Mouse (Mus musculus) left cerebral cortex, postnatal 14 days (tissue): ENCODE results near the gene Slc9a9. TPM values are rescaled to one million over a fixed set of nuclear protein-coding genes. Genes with fewer than 3 reads are reported as not detected.

ENCODE experiments used
- DNase-seq, 2 experiments: peaks; one replicate each; pipeline ENCODE4 v3.0.0; 2021 to 2022; ENCODE audit warnings: low spot score in 2 of 2, mixed read lengths in 1 of 2
- intact Hi-C: fragments of 180-260 bp; cut with DNase I; formaldehyde crosslinking; loops from one replicate; pipeline ENCODE4 v1.15.1; 2025
- total RNA-seq, 2 experiments: library from RNA; stranded (reverse); gene quantifications; 2 replicates each; pipeline ENCODE4 v1.2.3; 2021

Slc9a9 gene
- total RNA-seq, 2 experiments from 2014 or later, result 14.8 to 16.1 TPM

DNA sequence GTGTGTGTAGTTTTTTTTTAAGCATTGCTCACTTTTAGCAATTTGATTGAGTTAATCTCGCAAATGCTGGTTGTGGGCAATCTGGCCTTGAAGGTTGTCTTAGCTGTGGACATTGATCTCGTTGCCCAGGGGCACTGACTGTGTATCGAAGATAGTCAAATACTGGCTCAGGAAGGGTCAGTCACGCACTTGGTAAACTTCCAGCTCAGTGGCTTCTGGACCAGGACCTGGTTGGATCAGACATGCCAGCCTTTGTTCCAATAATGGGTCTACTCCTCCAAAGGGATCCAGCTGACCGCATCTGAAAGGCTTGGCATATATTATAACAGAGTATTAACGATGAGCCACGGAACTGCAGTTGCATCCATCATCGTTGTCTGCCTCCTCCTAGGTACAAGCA lies 489.2 kb downstream of the Slc9a9 start:
- DNase-seq, result no peak
- intact Hi-C loops, result no loop called here

DNA sequence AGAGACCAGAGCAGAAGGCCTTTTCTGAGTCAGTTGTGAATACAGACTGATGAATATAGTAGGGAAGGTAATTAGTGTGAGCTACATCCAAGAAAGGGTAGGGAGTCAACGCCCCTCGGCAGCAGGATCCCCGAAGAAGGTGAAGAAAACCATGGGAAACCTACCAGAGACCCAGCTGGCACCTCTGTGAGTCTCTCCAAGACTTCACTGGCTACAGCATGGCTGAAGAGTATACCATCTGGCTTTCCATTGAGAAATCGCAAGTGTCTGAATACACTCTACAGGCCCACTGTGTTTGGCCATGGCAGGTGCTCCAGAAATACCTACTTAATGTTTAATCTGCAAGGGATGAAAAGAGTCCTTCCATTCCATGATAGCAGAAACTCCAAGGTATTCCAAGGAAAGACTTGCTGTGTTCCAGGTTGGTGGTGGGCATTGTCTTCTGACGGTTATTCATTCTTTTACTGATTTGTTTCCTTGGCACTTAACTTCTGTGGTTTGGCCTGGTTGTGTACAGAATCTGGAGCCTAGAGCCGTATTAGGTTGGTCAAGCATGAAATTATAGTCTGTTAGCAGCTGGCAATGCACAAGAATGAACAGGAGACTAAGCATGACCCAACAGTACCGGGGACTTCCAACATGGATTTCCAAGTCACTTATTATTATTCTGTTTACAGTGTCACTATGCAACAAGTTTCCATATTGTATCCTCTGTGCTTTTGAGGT lies 491.0 kb downstream of the Slc9a9 start:
- DNase-seq, result no peak
- intact Hi-C loops, result no loop called here

DNA sequence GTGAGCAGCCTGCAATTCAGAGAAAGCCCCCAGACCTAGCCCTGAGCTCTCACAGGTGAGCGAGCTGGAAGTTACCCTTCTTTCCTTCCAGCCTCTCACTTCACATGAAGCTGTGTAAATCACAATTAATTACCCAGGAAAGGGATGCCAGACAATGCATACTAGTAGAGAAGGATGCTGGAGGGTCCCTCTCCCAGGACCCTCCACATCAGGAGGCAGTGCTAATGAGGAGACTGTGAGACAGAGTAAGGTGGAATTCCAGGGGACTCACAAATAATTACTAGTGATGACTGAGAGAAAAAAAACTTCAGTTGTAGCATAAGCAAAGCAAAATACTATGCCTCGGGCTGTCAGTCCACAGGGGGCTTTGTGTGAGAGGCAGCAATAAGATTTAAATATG lies 492.0 kb downstream of the Slc9a9 start:
- intact Hi-C loops, result no loop called here
- no peak for DNase-seq

DNA sequence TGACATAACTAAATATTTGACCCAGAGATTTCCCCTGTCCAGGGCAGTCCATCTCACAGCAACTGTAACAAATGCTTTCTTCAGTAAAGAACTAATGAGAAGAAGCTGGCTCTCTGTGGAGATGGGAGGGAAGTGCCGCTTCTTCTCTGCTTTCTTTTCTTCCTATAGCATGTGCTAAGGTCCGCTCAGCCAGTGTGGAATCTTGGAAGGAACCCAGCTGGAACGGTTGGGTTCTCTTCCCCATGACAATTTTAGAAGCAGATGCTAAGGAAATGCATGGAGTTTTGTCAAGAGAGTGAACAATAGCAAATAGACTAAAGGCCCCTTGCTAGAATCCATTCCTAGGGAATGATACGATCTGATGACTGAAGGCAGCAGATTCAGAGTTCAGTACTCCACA lies 496.5 kb downstream of the Slc9a9 start:
- intact Hi-C loops, result no loop called here
- peak; percentile 39 to 52 for DNase-seq

DNA sequence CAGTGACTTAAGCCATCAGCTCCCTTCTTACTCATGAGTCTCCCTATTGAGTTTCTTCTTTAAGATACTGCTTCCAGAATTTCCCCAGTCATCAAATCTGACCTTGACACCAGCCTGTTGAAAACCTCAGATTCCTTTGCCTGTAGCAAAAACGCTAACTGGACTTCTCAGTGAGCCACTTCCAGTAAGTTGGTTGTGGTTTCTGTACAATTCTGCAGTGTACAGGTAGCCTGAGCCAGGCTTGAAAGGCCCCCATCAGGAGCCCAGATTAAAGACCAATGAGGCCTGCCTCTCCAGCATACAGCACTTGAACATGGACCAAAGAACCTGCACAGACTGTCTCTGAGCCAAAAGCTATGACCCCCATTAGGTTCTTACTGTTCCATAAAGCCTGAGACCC lies 498.1 kb downstream of the Slc9a9 start:
- intact Hi-C loops, result no loop called here
- DNase-seq, result no peak

DNA sequence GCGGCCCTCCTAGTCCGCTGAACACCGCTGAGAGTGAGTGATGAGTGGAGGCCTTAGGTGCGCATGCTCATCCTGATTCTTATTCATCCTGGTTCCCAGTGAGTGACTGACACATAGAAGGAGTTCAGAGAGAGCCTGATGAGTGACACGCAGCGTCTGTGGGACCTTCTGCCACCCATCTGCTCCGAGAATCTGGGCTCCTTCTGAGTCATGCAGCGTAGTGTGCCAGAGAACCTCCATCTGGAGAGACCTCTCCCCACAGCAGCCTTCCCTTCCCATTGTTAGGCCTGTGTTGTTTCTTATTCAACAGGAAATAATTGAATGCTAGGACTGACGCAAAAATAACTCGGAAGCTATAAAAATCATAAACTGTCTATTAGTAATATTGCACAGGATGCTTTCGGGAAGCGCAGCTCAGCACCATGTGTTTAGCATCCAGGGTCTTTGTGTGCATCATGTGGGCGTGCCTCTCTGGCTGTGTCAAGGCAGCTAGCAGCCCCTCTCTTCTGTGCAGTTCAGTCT lies 498.8 kb downstream of the Slc9a9 start:
- DNase-seq, result peak; percentile 48 to 70
- intact Hi-C loops, result no loop called here

DNA sequence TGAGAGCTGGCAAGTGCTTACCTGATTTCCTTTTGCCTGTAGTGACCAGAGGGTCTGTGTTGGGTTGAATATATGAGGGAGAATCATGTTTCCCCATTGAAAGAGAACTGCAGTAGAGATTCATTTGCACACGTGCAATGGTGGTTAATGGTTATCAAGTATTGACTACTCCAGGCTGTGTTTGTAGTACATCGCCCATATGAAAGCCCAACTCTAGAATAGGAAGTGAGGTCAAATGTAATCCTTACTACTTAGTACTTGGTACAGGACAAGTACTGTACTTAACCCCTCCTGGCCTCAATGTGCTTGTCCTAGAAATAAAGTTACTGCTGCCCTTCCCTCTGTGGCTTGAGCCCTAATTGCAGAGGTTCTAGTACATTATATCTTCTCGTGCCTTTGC lies 508.5 kb downstream of the Slc9a9 start:
- DNase-seq, result no peak
- intact Hi-C loops, result no loop called here

DNA sequence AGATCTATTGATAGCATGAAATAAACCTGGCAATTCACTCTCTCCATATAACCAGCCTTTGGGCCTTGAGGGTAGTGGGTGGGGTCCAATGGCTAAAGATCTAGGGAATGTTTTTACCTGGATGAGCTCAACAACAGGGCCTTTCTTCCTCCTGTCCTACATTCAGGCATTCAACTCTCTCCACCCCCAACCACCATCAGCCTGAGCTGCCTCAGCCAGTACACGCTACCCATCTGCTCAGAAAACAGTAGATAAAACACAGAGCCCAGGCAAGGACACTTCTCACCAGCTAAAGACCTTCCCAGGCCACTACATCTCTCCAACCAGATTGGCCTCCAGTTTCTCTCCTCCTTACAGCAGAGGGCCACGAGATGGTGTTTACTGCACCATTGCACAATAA lies 510.3 kb downstream of the Slc9a9 start:
- intact Hi-C loops, result no loop called here
- DNase-seq, result no peak

DNA sequence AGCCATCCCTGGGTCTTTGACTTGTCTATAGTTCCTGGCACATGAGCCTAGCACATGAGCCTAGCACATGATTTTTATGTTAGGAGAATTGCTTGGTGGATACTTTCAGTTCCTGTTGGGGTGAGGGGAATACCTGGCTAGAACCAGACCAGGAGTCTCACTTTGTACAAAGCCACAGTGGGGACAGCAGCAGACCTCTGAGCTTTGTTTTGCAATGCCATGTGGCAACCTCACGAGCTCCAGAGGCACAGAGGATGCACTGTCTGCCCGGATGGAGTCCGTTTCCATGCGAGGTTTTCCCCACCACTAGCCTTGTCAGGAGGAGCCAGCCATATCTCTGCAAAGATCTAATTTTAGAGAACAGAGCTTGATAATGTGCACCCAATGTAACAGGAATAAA lies 510.9 kb downstream of the Slc9a9 start:
- intact Hi-C loops, result no loop called here
- no peak for DNase-seq

DNA sequence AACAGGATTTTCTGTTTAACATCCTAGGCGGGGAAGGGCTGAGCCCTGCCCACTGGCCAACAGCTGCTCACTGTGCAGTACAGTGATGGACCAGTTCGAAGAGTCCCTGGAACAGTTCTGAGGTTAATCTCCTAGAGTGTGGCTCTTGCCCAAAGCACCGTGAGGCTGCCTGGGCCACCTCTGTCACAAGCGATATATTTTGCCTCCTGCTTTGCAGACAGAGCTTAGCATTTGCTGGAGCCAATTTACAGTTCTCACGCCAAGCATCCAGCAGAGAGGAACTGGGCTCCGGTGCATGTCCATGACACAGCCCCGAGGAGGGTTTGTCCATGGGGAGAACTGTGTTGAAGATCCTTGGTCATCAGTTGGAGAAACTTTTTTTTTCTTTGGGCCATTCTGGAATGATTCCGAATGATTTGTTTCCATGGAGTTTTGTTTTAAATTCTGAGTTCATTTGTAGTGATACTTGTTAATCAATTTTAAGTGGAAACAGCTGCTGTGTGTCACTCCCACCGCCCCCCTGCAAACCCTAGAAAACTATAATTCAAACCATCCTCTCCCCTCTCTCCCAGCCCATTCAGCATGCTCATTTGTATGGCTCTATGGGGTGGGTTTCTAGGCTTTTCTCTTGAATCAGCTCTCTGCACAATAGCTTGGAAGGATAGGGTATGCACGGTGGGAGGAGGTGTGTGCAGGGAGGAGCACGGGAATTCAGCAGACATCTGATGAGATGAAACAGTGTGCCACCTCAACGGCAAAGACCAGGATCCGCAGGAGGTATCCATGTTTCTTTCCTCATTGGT lies 511.7 kb downstream of the Slc9a9 start:
- intact Hi-C loops, result no loop called here
- DNase-seq, result no peak

DNA sequence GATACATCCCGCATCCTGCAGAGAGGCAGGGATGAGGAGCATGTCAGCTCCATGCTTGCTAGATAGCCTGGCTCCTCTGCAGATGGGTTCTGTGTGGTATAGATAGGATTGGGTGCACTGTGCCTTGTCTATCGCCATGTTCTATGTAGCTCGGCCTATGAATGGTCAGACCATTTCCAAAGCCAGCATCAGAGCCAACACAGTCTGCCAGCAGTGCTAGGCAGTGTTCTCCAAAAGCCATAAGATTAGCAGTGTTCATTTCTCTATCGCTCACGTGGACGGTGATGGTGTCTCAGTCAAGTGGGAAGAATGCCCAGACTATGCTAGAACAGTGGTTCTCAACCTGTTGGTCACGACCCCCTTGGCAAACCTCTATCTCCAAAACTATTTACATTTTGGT lies 512.6 kb downstream of the Slc9a9 start:
- no peak for DNase-seq
- intact Hi-C loops, result no loop called here

DNA sequence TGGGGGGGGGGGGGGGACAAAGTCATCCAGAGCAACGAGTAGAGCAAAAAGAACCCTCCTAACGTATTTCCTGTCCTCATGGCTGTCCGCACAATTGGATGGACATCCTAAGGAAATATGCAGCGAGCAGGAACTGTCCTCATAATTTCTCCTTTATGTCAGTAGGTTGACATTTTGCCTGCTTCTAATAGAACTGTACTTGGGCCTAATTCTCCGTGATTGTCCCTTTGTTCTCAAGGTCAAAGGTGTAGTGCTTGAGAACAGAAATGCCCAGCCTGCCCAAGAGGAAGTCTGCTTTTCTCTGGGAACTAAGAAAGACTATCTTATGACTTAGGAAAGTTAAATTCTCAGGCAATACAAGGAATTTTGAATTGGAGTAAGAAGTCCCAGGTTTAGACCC lies 514.7 kb downstream of the Slc9a9 start:
- DNase-seq, result no peak
- intact Hi-C loops, result no loop called here

DNA sequence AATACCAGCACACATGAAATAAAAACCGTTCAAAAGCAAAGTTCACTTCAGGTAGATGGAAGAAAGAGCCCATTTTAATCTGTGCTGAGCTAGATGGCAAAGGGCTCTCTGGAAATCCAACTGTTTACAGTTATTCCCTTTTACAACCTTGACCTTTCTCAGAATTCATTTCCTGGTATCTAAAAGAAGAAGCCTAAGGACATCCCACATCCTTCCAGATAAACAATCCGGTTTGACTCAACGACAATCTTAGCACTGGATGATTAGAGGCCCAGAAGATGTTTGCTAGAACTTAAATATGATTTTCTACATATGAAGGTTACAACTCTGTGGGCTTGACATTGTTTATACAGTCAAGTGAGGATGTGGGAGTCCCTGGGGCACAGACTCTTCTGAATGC lies 516.1 kb downstream of the Slc9a9 start:
- intact Hi-C loops, result no loop called here
- no peak for DNase-seq

DNA sequence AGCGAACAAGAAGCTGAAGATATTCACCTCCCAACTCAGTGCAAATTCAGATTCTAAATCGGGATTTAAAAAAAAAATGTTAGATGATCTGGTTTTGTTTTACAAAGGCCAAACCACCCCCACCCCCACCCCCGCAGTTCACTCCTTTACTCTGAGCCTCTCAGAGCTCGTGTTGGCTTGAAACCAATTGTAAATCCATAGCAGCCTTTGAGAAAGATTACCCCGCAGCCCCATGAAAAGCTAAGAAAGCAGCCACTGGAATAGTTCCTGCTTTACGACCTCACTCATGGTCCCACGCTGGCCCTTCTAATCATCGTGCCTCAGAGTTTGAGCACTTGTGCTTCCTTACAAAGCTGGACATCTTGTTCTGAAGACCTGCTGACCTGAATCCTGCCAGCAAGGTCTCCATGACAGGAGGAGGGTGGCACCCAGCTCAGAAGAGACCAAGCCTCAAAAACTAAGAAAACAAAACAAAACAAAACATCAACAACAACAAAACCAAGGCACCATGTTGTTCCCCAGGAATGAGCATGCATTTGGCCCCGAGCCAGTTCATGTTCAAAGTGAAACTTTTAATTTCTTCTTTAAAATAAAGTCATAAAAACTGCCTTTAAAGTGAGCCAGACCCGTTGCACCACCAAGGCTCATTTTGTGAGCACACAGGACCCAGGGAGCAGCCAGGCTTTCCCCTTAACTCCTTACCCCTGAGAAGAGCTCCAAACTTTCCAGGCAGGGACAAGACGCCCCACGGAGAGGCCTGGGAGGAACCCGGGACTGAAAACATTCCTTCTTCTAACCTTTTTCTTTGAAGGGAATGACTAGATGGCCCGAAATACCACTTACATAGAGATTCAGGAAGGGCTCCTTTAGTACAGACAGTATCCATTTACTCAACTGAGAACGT lies 516.9 kb downstream of the Slc9a9 start:
- intact Hi-C loops, result no loop called here
- no peak for DNase-seq

DNA sequence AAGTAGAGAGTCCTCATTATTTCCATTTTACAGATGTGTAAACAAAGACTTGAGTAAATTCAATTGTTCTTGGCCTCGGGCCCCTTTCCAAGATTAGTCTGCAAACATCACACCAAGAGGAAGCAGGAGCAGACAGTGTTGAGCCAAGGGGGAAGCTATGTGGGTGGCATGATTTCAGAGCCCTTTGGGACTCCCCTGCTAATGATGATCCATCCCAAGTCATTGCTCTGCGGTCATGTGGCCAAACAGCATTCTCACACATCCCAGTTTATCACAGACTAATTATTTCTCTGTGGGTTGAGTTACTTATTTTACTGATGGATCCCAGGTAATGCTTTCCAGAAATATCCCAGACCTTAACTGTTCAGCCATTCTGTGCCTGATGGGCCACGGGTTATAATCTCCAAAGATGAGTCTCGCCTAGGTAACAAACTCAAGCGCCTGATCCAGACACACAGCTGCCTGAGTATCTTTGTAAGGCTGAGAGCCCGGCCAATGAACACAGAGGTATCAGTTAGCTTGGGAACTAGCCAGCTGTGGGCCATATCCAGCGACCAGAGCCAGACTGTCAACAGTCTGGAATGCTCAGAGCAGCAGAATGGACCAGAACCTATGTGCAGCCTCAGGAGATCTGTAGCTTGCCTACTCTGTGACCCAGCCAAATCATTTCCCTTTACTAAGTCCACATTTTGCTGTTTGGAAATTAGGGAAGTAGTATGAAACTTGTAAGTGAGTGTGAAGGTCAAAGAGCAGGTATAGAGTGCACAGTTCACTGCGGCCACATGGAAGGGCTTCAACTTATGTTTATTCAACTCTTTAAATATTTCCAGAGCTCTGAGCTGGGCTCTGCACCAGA lies 518.9 kb downstream of the Slc9a9 start:
- intact Hi-C loops, result no loop called here
- no peak for DNase-seq

DNA sequence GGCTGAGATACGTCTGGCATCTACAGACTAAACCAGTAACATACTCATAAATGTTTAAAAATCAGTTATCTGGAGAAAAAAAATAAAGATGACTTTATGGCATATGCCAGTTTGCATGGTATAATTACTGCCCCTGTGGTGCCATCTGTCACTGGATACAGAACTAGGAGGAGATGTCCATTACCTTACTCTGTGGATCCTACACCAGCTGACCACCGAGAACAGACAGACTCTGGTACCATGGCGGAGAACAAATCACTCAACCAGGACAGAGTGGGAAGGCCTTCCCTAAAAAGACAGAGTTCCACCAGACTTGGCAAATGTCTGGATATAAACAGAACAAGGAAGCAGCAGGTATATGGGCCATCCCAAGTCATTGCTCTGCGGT lies 519.5 kb downstream of the Slc9a9 start:
- no peak for DNase-seq
- intact Hi-C loops, result no loop called here

DNA sequence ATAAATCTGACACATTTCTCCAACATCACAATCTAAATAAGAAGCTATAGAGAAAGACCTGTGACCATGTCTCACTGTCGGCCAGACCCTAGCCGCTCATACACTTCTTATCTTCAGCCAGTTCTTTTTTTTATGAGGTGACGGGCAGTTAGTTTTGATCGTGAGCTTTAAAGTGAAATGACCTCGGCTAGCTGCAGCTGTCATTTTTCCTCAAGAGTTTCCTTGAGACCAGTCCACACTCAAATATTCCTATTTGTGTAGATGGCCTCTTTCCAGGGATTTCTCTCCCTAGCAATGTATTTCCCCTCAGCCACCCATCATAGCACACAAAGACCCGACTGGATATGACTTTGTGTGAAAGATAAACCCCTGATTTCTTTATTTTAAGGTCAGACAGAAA lies 521.7 kb downstream of the Slc9a9 start:
- no peak for DNase-seq
- intact Hi-C loops, result no loop called here

DNA sequence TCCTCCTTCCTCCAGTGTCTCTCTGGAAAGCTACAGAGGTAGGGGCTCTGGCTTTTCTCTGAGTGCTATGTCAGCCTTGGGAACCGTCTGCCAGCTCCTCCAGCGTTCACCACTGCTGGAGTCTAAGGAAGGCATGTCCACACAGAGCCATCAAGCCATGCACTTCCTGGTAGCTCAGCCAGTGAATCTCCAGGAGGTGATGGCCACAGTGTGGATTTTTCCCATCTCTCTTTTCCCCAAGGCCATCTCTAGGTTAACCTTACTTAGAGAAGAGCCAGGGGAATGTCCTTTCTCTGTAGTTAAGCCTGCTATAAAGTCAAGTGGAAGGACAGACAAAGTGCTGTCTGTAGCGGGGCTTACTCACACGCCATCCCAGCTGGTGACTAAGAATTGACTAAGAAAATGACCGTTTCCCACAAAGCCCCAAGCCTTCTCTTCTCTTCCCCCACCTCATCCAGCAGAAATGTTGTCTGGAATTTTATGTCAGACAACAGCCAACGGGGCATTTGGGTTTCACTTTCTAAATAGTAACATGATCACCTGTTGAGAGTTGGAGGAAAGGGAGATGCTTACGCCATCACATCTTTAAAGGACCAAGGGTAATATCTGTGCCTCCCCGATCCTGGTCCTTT lies 523.3 kb downstream of the Slc9a9 start:
- DNase-seq, result no peak
- intact Hi-C loops, result no loop called here

DNA sequence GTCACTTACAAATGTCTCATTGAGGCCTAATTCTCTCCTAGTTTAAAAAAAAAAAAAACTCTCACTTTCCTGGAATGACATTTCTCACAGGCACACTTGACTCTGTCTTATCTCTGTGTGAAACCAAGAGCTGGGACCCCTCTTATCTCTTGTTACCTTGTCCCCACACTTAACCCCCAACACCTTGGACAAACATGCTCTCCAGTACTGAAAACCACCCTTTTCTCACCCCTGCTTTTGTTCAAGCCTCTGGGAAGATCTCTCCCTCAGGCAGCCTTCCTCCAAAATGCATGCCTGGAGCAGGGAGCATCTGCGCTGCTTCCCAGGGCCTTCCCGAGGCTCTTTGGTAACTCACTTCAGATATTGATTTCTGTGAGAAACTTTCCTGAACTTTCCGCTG lies 524.0 kb downstream of the Slc9a9 start:
- DNase-seq, result no peak
- intact Hi-C loops, result no loop called here
